Mouse (Mus musculus) frontal cortex, postnatal 10 days (tissue): ENCODE data around the gene Meox2.
"Not testable (repeated sequence)": the region's sequence is repeated elsewhere in the genome, so short reads cannot be mapped to it uniquely, and the experiment has no call there.

ENCODE experiments used
- DNase-seq, 2 experiments: peaks; one replicate each; pipeline ENCODE4 v3.0.0; 2022; ENCODE audit warnings: low spot score in 2 of 2, mixed read lengths in 1 of 2

Meox2 gene

GRCm38 (mm10) chr12:37108390-37108738 is at the start of gene Meox2:
TSS of gene Meox2 (plus strand) at chr12:37108540.
- no peak for DNase-seq

GRCm38 (mm10) chr12:37072636-37073035 is 35.7 kb upstream of the Meox2 start:
- no peak for DNase-seq

GRCm38 (mm10) chr12:37077308-37077707 is 31.0 kb upstream of the Meox2 start:
- no peak for DNase-seq

GRCm38 (mm10) chr12:37080005-37080404 is 28.3 kb upstream of the Meox2 start:
- not testable (repeated sequence) for DNase-seq

- no peak for DNase-seq
Measured at GRCm38 (mm10) chr12:37106541-37106940, 1.8 kb upstream of the Meox2 start.

- DNase-seq: no peak
Measured at GRCm38 (mm10) chr12:37107150-37107549, 1.2 kb upstream of the Meox2 start.

GRCm38 (mm10) chr12:37107713-37108389 is 489 bp upstream of the Meox2 start:
- DNase-seq: no peak

GRCm38 (mm10) chr12:37108819-37109473 is 606 bp downstream of the Meox2 start:
- no peak for DNase-seq

- no peak for DNase-seq
Measured at GRCm38 (mm10) chr12:37109474-37110012, 1.2 kb downstream of the Meox2 start.

- DNase-seq: no peak
Measured at GRCm38 (mm10) chr12:37110977-37111376, 2.6 kb downstream of the Meox2 start.

GRCm38 (mm10) chr12:37119246-37119645 is 10.9 kb downstream of the Meox2 start:
- no peak for DNase-seq

- DNase-seq: no peak
Measured at GRCm38 (mm10) chr12:37123763-37124162, 15.4 kb downstream of the Meox2 start.

- no peak for DNase-seq
Measured at GRCm38 (mm10) chr12:37142080-37142703, 33.9 kb downstream of the Meox2 start.

GRCm38 (mm10) chr12:37143879-37144278 is 35.5 kb downstream of the Meox2 start:
- DNase-seq: no peak

GRCm38 (mm10) chr12:37167742-37168141 is 59.4 kb downstream of the Meox2 start:
- no peak for DNase-seq

- no peak for DNase-seq
Measured at GRCm38 (mm10) chr12:37173324-37173723, 65.0 kb downstream of the Meox2 start.

- peak in 1 of 2 experiments; percentile 7 for DNase-seq
Measured at GRCm38 (mm10) chr12:37183689-37184088, 75.3 kb downstream of the Meox2 start.

GRCm38 (mm10) chr12:37188940-37189488 is 80.7 kb downstream of the Meox2 start:
- DNase-seq: no peak
